In the genomic region with DNA sequence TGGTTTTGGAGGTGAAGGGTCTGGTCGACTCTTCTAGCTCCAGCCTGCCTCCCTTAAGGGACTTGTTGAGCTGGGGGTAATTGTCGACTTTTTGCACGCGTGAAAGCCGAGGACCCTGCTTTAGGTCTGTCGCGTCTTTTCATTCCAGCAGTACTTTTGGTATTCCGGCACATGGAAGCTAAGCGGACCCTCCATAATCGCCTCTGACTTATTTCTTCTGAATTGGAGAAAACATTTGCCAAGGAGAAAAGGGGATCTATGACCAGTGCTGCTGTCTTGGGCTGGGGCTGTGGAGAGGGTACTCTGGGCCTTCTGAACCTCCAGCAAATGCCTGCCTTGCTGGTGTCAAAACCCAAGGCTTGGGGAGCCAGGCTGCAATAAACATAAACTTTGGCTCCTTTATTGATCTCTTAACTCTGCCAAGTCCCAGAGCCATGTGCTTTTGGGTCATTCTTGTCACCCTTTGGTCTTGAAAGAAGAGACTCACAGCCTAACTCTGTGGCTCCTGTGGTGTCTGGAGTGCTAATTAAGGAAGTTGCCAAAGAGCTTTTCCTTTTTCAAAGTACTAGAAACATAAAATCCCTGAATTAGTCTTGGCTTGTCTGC, we compare ENCODE assay signal across 8 mouse cellular contexts. TPM values are rescaled to one million over a fixed set of nuclear protein-coding genes. Genes with fewer than 3 reads are reported as not detected.
DNase-seq lines count a peak whose midpoint lies in the region; ATAC-seq and TF ChIP-seq lines count a peak whose summit lies in the region.

No protein-coding gene starts in this region.

- under 1% methylated on average over 10 of the region's 10 CpGs for WGBS in lung, adult 2 months
- WGBS in hindbrain, embryonic 12.5 days = 4% methylated on average over 10 of the region's 10 CpGs

- TF ChIP-seq CTCF in lung, adult 2 months (IDR thresholded peaks at IDR 0.05; ENCODE audit: insufficient read depth, low read length) = no peak

- H3K9ac ChIP-seq in hindbrain, embryonic 12.5 days = peak overlapping the region; percentile 90

- peaks cover 4% of the 10 kb centered on the region; the same call in 1 of the 2 replicates for H3K36me3 ChIP-seq in hindbrain, embryonic 12.5 days

- H3K27me3 ChIP-seq in hindbrain, embryonic 12.5 days = no peaks in the 10 kb centered on the region

- peak overlapping the region; percentile 66 for H3K4me2 ChIP-seq in hindbrain, embryonic 12.5 days (replicated peaks)

- peak; percentile 41 for ATAC-seq in hindbrain, embryonic 12.5 days (ENCODE audit: low FRiP score)
- peak; percentile 22; the same call in 1 of the 2 replicates for ATAC-seq in megakaryocyte, adult 5-6 weeks (ENCODE audit: poor library complexity, severe bottlenecking)
- no peak for ATAC-seq in megakaryocyte-erythroid progenitor cell, adult 5-6 weeks (replicated peaks; ENCODE audit: low FRiP score, low TSS enrichment, poor library complexity, severe bottlenecking)

- peak overlapping the region; percentile 93 for H3K27ac ChIP-seq in hindbrain, embryonic 12.5 days

- H3K4me3 ChIP-seq in lung, adult 2 months (replicated peaks; ENCODE audit: extremely low read depth, low read depth, low read length) = peak overlapping the region; percentile 77
- H3K4me3 ChIP-seq in hindbrain, embryonic 12.5 days = peak overlapping the region; percentile 95

- no peak for DNase-seq in lung, adult 2 months
- no peak for DNase-seq in lung, postnatal 10 days
- peak; percentile 15 for DNase-seq in c-Kit-positive CD71-positive TER-119-positive erythroid progenitor cells, embryonic 14.5 days (ENCODE audit: low spot score)
- DNase-seq in retina, embryonic 14.5 days (ENCODE audit: low spot score) = no peak
- DNase-seq in frontal cortex, postnatal 25 days (ENCODE audit: low spot score in 2 of 2) = no peak

- no peaks in the 10 kb centered on the region for H3K9me3 ChIP-seq in hindbrain, embryonic 12.5 days (replicated peaks)

- H3K4me1 ChIP-seq in lung, adult 2 months (ENCODE audit: control insufficient read depth, insufficient read depth, low read length) = peaks cover 9% of the 10 kb centered on the region
- H3K4me1 ChIP-seq in hindbrain, embryonic 12.5 days = peaks cover 15% of the 10 kb centered on the region

- TF ChIP-seq POLR2A in lung, adult 2 months (IDR thresholded peaks at IDR 0.05; ENCODE audit: borderline replicate concordance, extremely low read depth, low read depth, low read length) = no peak

RNA-seq across cellular contexts. Expression of gene Gm20695, which starts 0.7 kb away (rescaled TPM):
- polyA plus RNA-seq in lung, adult 2 months (2012; rRNA removed) = 0.12 and 0.14 TPM in 2 replicates
- 3.0 and 3.2 TPM in 2 replicates for polyA plus RNA-seq in hindbrain, embryonic 12.5 days (2016; fragmentation: Nextera tagmentation; extraction: Ambion mirVana)
- total RNA-seq in megakaryocyte, adult 5-6 weeks (2015) = not detected in 2 replicates
- total RNA-seq in megakaryocyte, adult 5-6 weeks (2017) = 0.98 and 1.3 TPM in 2 replicates
- total RNA-seq in megakaryocyte-erythroid progenitor cell, adult 5-6 weeks (2014; fragmentation: Nextera tagmentation) = not detected in 2 replicates
- 0.38 and 3.1 TPM in 2 replicates for total RNA-seq in megakaryocyte-erythroid progenitor cell, adult 5-6 weeks (2017)

RNA-seq across cellular contexts. Expression of gene Zfp597, which starts 0.8 kb away (rescaled TPM):
- polyA plus RNA-seq in lung, adult 2 months (2012; rRNA removed) = 3.4 and 3.5 TPM in 2 replicates
- polyA plus RNA-seq in hindbrain, embryonic 12.5 days (2016; fragmentation: Nextera tagmentation; extraction: Ambion mirVana) = 12.1 and 13.4 TPM in 2 replicates
- 9.9 and 11.0 TPM in 2 replicates for total RNA-seq in megakaryocyte, adult 5-6 weeks (2015)
- total RNA-seq in megakaryocyte, adult 5-6 weeks (2017) = 20.8 and 22.5 TPM in 2 replicates
- 6.8 and 15.6 TPM in 2 replicates for total RNA-seq in megakaryocyte-erythroid progenitor cell, adult 5-6 weeks (2014; fragmentation: Nextera tagmentation)
- total RNA-seq in megakaryocyte-erythroid progenitor cell, adult 5-6 weeks (2017) = 11.2 and 11.8 TPM in 2 replicates

RNA-seq across cellular contexts. Expression of gene Naa60, which starts 13.0 kb away (rescaled TPM):
- polyA plus RNA-seq in lung, adult 2 months (2012; rRNA removed) = 59.4 and 65.8 TPM in 2 replicates
- 64.2 and 65.7 TPM in 2 replicates for polyA plus RNA-seq in hindbrain, embryonic 12.5 days (2016; fragmentation: Nextera tagmentation; extraction: Ambion mirVana)
- 157 and 163 TPM in 2 replicates for total RNA-seq in megakaryocyte, adult 5-6 weeks (2015)
- total RNA-seq in megakaryocyte, adult 5-6 weeks (2017) = 61.0 and 64.2 TPM in 2 replicates
- total RNA-seq in megakaryocyte-erythroid progenitor cell, adult 5-6 weeks (2014; fragmentation: Nextera tagmentation) = 30.9 and 56.4 TPM in 2 replicates
- 10.1 and 17.4 TPM in 2 replicates for total RNA-seq in megakaryocyte-erythroid progenitor cell, adult 5-6 weeks (2017)

RNA-seq across cellular contexts. Expression of gene 1700037C18Rik, which starts 23.3 kb away (rescaled TPM):
- 14.9 TPM in 2 replicates for polyA plus RNA-seq in lung, adult 2 months (2012; rRNA removed)
- polyA plus RNA-seq in hindbrain, embryonic 12.5 days (2016; fragmentation: Nextera tagmentation; extraction: Ambion mirVana) = 7.2 and 8.0 TPM in 2 replicates
- 1.2 and 5.9 TPM in 2 replicates for total RNA-seq in megakaryocyte, adult 5-6 weeks (2015)
- total RNA-seq in megakaryocyte, adult 5-6 weeks (2017) = 0.85 and 3.2 TPM in 2 replicates
- total RNA-seq in megakaryocyte-erythroid progenitor cell, adult 5-6 weeks (2014; fragmentation: Nextera tagmentation) = 0.77 and 6.1 TPM in 2 replicates
- total RNA-seq in megakaryocyte-erythroid progenitor cell, adult 5-6 weeks (2017) = 1.1 and 5.2 TPM in 2 replicates

RNA-seq across cellular contexts. Expression of gene Cluap1, which starts 23.4 kb away (rescaled TPM):
- polyA plus RNA-seq in lung, adult 2 months (2012; rRNA removed) = 5.7 and 6.3 TPM in 2 replicates
- polyA plus RNA-seq in hindbrain, embryonic 12.5 days (2016; fragmentation: Nextera tagmentation; extraction: Ambion mirVana) = 30.3 and 31.2 TPM in 2 replicates
- 12.4 and 17.8 TPM in 2 replicates for total RNA-seq in megakaryocyte, adult 5-6 weeks (2015)
- 15.9 and 18.2 TPM in 2 replicates for total RNA-seq in megakaryocyte, adult 5-6 weeks (2017)
- 25.1 and 26.2 TPM in 2 replicates for total RNA-seq in megakaryocyte-erythroid progenitor cell, adult 5-6 weeks (2014; fragmentation: Nextera tagmentation)
- 47.0 and 81.8 TPM in 2 replicates for total RNA-seq in megakaryocyte-erythroid progenitor cell, adult 5-6 weeks (2017)
